Mouse (Mus musculus) megakaryocyte-erythroid progenitor cell, adult 5-6 weeks (primary cell): ENCODE results near the gene Sapcd1. TPM values are rescaled to one million over a fixed set of nuclear protein-coding genes. Genes with fewer than 3 reads are reported as not detected.
A peak's percentile ranks its signal among the peaks of the same experiment; 100 is the strongest.

Source experiments
- ATAC-seq: replicated peaks from 2 replicates; pipeline ENCODE4 v1.8.0; 2016; ENCODE audit warnings: mild to moderate bottlenecking, inconsistent platforms; ENCODE audit not compliant: severe bottlenecking, poor library complexity, low FRiP score, low TSS enrichment
- total RNA-seq, 2 experiments: library from RNA; stranded (forward) in 1 of 2; stranded (reverse) in 1 of 2; fragments of 200-1000, 215-1000 nt in 1 of 2; fragments of >200 nt in 1 of 2; fragmentation: Nextera tagmentation in 1 of 2; gene quantifications; 2 replicates each; pipeline ENCODE4 v1.2.3; 2014 to 2017

The Sapcd1 gene
- total RNA-seq, 2 experiments from 2014 or later: 14.7 TPM; not detected in 1

- peak; percentile 20; the same call in 1 of the 2 replicates for ATAC-seq
These were observed 29.3 kb upstream of the Sapcd1 start for GRCm38 (mm10) chr17:35057090-35057489.

DNA sequence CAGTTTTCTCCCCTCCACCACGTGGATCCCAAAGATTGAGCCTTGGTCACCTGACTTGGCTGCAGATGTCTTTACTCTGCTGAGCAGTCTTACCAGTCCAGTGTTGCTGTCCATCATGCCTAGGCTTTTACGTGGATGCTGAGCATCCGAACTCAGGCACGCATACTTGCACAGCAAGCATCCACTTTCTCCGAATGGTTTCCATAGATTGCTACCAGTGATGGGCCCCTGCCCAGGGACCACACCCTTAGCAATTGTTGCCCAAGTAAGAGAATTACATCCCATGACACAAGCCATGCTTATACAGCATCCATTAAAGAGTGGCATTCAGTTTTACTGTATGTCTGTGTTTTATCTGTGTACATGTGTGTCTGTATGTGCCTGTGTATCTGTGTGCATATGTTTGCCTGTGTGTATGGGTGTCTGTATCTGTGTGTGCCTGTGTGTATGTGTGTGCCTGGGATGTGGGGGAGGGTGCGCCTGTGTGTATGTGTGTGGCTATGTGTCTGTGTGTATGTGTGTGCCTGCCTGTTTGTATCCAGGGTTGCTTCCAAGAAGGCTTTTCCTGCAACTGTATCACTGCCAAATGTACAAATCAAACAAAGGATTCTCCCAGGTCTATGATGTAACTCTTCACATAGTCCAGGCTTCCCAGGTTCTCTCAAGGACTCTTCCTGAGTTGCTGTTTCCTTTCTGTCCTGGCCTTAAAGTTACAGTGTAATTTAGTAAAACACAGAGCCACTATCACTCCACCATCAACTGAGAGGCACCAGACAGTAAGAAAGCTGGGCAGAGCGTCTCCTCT is 28.1 kb upstream of the Sapcd1 start:
- ATAC-seq: no peak

DNA sequence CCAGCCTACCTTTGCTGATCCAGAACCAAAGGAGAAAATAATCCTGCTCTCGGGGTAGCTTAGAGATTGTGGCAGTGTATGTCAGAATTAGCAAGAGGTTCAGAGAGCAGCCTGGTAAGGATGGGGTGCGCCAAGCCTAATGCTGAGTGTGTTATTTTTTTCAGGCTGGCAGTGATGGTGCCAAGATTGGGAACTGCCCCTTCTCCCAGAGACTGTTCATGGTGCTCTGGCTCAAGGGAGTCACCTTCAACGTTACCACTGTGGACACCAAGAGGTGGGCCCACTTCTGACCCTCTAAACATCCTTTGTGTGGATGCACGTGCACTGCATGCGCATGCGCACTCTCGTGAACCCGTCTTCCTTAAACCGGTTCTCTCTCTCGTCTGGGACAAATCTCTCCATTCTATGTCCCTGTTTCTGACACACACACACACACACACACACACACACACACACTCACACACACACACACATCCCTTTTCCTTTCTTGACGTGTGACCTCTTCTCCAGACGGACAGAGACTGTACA is 24.5 kb upstream of the Sapcd1 start:
- no peak for ATAC-seq

DNA sequence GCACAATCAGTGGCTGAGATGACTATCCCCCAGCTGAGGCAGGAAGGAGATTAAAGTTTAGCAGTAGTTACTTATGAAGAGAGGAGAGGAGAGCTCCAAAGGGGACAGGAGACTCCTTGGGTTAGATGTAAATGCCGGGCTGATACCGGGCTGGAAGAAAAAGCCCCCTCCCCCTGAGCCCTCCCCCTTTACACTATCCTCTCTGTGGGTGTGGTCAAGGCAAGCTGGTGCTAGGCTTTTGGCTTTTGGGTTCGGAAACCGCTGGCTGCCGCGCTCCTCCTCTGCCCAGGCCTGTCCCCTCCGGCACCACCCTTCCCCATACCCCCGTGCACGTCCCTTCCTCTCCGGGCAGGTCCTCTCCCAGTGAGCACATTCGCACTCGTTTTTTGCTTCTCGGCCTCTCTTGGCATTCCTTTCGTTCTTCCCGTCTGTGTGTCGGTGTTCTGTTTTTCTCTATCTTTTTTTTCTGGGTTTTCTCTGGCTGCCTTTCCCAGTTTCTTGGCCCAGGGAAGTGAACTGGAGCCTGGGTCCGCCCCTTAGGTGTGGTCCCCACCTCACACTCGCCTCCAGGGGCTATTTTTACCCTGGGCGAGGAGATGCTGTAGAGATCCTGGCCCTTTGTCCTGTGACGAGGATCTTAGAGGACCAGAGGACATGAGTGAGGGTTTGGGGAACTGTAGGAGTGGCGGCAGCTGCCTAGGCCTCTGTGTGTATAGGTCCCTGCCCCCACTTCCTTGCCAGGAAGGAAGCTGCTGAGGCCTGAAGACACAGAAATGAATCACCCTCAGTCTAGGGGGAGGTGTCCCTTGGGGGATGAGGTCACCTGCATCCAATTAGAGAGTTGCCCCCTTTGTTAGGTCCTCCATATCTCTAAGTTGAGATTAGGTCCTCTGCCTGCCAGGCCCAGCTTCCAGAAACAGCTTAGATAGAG is 23.6 kb upstream of the Sapcd1 start:
- ATAC-seq: peak; percentile 72

DNA sequence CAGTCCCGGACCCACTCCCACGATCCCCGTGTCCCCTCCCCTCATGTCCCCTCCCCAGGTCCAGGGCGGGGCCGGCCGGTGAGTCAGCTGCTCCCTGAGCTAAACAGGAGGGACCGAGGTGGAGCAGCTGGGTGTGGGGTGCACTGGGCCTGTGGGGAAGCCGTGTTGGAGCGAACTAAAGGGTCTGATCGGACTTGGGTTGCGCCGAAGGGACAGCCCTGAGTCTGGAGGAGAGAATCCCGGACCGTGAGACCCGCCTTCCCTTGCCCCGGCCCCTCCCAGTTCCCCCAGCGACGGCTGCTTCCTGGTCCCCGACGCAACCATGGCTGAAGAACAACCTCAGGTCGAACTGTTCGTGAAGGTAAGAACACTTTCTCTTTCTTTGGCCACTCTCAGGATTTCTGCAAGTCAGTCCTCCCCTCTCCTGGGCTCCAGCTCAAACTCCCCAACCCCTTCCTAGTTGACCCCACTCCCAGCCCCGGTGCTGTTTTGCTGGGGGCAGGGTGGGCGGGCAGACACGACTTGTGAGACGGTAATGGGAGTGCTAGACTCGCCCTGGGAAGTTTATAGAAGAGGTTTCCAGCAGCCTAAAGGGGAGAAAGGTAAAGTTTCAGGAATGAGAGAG is 22.4 kb upstream of the Sapcd1 start:
- ATAC-seq: no peak; the same call in 1 of the 2 replicates

GRCm38 (mm10) chr17:35049561-35050016 is 21.8 kb upstream of the Sapcd1 start, which contains the start of gene Clic1:
Gene Clic1 (plus strand): TSS chr17:35049966.
- 0 out of 2 replicates have a peak, but pooled peaks have one; percentile 37 for ATAC-seq

DNA sequence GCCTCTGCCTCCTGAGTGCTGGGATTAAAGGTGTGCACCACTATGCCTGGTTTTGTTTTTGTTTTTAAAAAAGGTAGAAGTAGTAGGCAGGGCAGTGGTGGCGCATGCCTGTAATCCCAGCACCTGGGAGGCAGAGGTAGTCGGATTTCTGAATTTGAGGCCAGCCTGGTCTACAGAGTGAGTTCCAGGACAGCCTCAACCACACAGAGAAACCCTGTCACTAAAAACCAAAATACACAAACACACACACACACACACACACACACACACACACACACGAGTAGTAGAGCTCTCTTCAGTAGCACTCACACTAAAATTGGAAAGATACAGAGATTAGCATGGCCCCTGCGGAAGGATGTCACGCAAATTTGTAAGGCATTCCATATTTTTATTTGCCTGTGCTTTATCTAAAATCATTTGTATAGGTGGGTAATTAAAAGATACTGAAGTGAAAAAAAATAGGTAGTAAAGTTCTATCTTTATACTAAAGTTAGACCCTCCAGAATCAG is 21.2 kb upstream of the Sapcd1 start:
- no peak for ATAC-seq

DNA sequence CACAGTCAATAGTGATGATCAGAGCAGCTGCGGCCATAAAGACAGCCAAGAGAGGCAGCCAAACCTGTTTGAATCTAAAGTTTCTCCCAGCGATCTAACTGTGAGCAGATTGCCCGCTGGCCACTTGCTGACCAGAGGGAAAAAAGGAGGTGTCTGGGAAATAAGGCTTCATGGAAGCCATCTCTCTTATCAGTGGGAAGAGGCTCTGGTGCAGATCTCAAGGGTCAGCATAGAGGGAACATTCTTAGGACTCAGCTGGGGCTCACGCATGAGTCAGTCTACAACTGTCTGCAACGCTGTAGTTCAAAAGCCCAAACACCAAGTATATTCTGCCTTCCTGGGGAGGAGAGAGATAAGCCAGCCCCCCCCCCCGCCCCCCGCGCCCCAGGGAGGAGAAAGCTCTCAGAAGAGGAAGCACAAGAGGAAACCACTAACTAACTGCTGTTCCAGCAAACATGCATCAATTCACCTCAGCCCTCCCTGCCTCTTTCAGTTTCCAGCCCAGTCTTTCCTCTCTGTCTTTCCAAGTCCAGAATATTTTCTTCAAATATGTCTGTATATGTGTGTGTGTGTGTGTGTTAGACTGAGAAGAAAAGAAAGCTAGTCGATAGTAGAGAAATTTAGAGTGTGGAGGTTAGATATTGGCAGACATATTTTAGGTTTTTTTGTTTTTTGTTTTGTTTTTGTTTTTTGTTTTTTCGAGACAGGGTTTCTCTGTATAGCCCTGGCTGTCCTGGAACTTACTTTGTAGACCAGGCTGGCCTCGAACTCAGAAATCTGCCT is 20.5 kb upstream of the Sapcd1 start:
- no peak for ATAC-seq

GRCm38 (mm10) chr17:35047688-35048087 is 19.9 kb upstream of the Sapcd1 start:
- ATAC-seq: no peak

DNA sequence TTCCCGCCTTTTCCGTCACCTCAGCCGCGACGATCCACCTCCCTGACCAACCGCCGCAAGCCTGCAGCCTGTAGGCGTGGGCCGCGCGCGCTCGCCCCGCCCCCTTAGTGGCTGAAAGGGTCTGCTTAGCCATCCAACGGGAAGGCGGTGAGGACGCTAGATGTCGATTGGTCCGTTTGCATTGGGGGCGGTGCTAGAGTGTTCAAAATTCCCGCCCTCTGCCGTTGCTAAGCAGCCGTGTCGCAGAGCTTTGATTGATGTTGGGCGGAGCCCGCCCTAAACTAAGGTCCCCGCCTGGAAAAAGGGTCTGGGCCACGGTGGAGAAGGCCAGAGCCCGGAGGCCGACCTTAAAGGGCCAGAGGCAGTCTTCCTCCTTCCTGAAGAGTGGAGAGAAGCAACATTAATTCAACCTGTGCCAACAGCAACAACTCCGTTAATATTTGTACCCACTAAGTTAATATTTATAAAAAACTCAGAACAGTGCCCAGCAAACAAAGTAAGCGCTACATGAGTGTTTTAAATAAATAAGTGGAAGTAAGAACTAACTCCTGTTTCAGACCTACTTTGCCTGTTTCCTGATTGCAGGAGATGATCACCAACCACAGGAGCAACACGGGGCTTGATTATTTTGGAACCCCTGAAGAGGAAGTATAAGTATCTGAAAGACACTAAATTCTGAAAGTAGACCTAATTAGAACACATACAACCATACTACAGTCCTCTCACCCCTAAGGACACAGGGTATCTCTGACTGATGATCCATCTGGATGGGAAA is 19.1 kb upstream of the Sapcd1 start, which contains the start of gene Msh5:
Gene Msh5 (minus strand): TSS at position 65 of the 775 bp plus-strand sequence.
- ATAC-seq: peak; percentile 86

DNA sequence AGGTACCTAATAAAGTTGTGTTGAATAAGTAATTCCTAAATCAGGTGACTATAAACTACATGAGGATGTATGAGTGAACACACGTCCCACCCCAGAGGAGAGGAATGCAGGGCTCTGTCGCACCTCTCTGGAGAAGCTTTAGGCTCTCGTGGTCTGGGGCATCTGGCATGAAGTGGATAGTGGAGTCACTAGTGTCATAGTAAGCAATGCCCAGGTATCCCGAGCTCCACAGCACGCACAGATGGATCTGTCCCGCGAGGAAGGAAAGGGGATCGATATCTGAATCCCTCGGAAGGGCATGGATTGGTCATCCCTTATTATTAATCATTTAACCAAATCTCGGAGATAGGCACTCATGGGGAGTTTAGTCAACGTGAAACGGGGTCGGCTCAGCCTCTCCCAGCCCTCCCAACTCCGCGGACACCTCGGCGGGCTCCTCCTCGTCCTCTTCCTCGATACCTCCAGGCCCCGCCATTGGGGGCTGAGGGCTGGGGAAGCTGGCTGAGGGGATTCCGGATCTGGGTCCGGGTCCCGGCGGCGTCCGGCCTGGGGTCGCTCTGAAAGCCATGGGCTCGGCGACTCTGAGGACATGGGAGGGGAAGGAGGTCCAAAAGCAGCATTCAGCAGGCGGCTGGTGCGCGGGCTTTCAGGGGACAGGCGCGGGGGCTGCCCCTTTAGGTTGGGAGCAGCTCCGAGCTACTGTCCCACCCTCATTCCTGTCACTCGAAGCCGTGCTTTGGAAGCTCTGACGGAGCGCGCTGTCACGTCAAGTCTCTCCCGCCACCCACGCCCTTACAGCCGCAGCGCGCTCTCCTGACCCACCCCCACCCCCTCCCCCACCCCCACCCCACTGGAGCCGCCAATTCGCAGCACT is 18.2 kb upstream of the Sapcd1 start:
- ATAC-seq: peak; percentile 1; the same call in 1 of the 2 replicates

DNA sequence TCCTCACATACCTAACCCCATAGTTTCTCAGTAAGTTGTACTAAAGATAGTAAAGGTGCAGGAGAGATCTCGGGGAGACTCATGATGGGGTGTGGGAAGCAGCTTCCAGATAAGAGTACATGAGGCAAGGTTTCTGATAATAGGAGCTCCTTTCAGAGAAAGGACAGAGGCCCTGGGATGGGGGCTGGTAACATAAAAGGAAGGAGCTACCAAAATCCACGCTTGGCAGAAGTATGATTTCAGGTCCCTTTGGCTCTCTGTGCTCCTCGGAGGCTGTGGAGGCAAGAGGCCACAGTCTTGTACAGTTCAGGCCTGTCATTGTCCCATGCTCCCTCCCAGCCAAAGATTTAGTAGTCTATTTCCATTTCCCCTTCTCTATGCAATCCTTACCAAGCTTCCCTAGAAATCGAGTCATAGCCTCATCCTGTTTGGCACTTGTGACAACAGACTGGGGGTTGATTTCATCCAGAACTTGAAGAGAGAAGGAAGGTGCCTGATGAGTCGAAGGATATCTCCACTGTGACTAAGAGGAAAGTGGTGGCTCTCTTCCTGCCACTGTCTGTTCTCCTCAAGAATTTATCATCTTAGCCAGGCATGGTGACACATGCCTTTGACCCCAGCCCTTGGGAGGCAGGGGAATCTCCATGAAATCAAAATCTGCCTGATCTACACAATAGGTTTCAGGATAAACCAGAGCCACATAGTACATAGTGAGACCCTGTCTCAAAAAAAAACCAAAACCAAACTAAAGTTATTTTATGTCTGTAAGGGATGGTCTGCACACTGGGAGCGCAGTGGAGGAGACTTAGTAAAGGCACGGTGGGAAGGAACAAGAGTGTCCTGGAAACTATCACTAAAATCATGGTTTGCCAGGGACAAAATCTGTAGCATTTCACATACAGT is 17.3 kb upstream of the Sapcd1 start:
- ATAC-seq: no peak

GRCm38 (mm10) chr17:35043794-35044193 is 16.0 kb upstream of the Sapcd1 start:
- ATAC-seq: no peak

GRCm38 (mm10) chr17:35039121-35039873 is 11.5 kb upstream of the Sapcd1 start:
- no peak for ATAC-seq

DNA sequence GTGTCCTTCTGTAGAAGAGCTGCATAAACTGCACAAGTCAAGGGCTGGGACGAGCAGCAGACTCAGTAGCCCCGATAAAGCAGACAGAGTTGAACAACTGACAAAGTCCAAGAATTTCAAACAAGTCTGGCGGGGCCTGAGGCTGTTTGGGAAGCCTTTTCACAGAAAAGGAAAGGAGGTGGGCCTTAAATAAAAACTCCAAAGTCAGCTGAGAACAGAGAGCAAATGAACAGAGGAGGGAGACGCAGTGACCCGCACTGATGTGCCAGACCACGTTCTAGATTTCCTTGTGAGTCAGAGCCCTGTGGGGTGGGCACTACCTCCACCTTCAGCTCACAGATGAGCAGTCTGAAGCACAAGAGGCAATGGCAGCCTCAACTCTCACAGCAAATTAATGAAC is 7.1 kb upstream of the Sapcd1 start:
- ATAC-seq: no peak
